Mouse (Mus musculus) forebrain, embryonic 12.5 days (tissue): ENCODE results near the gene Dmrtc2. TPM values are rescaled to one million over a fixed set of nuclear protein-coding genes. Genes with fewer than 3 reads are reported as not detected.

ENCODE experiments used
- ATAC-seq: fragments of 200-750 bp; cut with Nextera tagmentation; 2 replicates; pipeline ENCODE4 v1.8.0; 2017; ENCODE audit warnings: moderate TSS enrichment; ENCODE audit not compliant: low FRiP score
- H3K27ac ChIP-seq: fragments of 300-500 bp; sonication (generic); 2 replicates; pipeline ENCODE4 v1.5.1; 2016; ENCODE audit warnings: mild to moderate bottlenecking
- H3K27me3 ChIP-seq: fragments of 300-500 bp; sonication (generic); 2 replicates; pipeline ENCODE4 v1.6.1; 2016; ENCODE audit warnings: mild to moderate bottlenecking
- H3K36me3 ChIP-seq: fragments of 300-500 bp; sonication (generic); replicated peaks from 2 replicates; pipeline ENCODE4 v1.6.1; 2016; ENCODE audit warnings: mild to moderate bottlenecking
- H3K4me1 ChIP-seq: fragments of 300-500 bp; sonication (generic); 2 replicates; pipeline ENCODE4 v1.6.1; 2016
- H3K4me2 ChIP-seq: fragments of 300-500 bp; sonication (generic); 2 replicates; pipeline ENCODE4 v1.6.1; 2016; ENCODE audit warnings: mild to moderate bottlenecking, moderate library complexity
- H3K4me3 ChIP-seq: fragments of 300-500 bp; sonication (generic); replicated peaks from 2 replicates; pipeline ENCODE4 v1.5.1; 2016; ENCODE audit warnings: mild to moderate bottlenecking
- H3K9ac ChIP-seq: fragments of 300-500 bp; sonication (generic); 2 replicates; pipeline ENCODE4 v1.6.1; 2016; ENCODE audit warnings: mild to moderate bottlenecking
- H3K9me3 ChIP-seq: fragments of 300-500 bp; sonication (generic); 2 replicates; pipeline ENCODE4 v1.6.1; 2016
- WGBS: fragments of 180-500 bp; shearing (Covaris S2); methylation state at CpG from one replicate; pipeline ENCODE4 v1.1.7; 2016; 5-methylcytosine and 5-hydroxymethylcytosine counted together
- polyA plus RNA-seq: library from polyadenylated mRNA; unstranded; fragments of >200 nt; fragmentation: Nextera tagmentation; extraction: Ambion mirVana; gene quantifications from 2 replicates; pipeline ENCODE4 v1.2.1, GENCODE M21; 2016

Gene Dmrtc2
- polyA plus RNA-seq, 1 experiment from 2014 or later = not detected

DNA sequence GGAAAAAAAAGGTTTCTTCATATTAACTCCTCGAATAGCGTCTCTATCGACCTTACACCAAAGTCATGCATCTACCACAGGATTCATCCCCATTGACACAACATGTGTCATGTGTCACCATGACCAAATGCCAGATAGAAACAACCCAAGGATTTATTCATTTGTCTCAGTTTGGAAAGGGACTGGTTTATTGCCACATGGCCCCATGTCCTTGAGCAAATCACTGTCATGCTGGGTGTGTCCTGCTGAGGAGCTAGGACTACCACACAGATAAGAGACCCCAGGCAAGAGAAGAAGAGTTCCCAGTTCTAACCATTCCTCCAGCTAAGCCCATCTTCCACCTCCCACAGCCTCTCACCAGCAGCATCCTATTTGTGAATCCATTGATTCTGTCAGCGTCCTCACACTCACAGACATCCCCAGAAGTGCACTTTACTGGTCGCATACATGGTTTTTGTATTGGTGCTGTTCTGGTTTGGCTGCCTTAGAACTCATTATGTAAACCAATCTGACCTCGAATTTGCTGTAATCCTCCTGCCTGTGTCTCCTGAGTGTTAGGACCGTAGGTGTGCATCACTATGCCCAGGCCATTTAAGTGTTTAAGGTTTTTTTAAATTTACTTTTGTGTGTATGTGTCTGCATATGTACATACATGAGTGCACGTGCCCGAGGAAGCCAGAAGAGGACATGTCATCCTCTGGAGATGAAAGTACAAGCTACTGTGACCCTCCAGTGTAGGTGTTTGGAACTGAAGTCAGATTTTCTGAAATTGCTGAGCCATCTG lies 12.8 kb downstream of the Dmrtc2 start:
- 94% methylated on average over 9 of the region's 9 CpGs for WGBS

DNA sequence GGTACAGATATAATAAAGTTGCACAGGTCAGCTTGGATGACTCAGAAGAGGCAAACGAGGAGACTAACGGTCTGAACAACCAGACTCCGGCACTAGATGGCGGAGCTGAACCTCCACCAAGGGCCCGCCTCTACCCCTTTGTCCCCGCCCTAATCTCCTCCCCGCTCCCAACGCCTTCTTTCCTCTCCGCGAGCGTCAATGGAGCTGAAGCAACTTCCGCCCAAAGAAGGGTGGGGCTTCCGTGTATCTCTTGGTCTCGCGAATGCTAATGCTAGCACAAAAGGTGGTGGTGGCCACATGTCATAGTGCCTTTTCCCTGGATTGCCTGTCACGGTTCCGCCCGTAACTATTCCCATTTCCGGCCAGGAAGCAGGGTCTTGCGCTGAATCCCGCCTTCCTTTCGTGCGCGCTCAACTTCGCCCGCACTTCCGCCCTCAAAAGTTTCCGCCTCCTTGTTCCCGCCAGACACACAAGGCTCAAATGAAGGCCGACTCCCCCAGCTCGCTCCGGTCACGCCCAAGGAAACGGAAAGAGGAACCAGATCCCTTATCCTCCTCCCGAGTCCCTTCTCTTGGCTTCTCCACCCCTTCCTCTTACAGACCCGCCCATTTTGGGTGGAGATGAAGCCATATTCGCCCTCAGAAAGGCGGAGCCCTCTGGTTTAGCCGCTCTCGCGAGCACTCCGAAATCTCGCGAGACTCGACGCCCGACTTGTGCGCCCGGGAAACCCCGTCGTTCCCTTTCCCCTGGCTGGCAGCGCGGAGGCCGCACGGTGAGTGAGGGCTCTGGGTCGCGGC lies 14.2 kb downstream of the Dmrtc2 start, which contains the start of gene Rps19:
Rps19 (plus strand) TSS at position 476 of the 797 bp plus-strand sequence.
- WGBS = under 1% methylated on average over 57 of the region's 57 CpGs
- ATAC-seq = peak; percentile 92

More for the DNA sequence above, 12.8 kb downstream of the Dmrtc2 start:
- no peak overlapping the region for H3K4me2 ChIP-seq
- H3K27ac ChIP-seq = no peak overlapping the region
- peaks cover 30% of the 10 kb centered on the region for H3K4me1 ChIP-seq
- no peak for ATAC-seq
- H3K9me3 ChIP-seq = no peaks in the 10 kb centered on the region
- no peak overlapping the region for H3K9ac ChIP-seq
- H3K4me3 ChIP-seq = no peak overlapping the region
- peaks cover 20% of the 10 kb centered on the region for H3K36me3 ChIP-seq
- H3K27me3 ChIP-seq = no peaks in the 10 kb centered on the region

GRCm38 (mm10) chr7:24884693-24885291 lies 14.9 kb downstream of the Dmrtc2 start:
- peak overlapping the region; percentile 100 for H3K9ac ChIP-seq
- H3K4me3 ChIP-seq = peak overlapping the region; percentile 99
- ATAC-seq = peak; percentile 14; the same call in 1 of the 2 replicates
- under 1% methylated on average over 40 of the region's 47 CpGs for WGBS
- no peaks in the 10 kb centered on the region for H3K27me3 ChIP-seq
- peak overlapping the region; percentile 90 for H3K27ac ChIP-seq
- peaks cover 42% of the 10 kb centered on the region for H3K36me3 ChIP-seq
- no peaks in the 10 kb centered on the region for H3K9me3 ChIP-seq
- H3K4me2 ChIP-seq = peak overlapping the region; percentile 85
- H3K4me1 ChIP-seq = peaks cover 32% of the 10 kb centered on the region

More for the DNA sequence above, 14.2 kb downstream of the Dmrtc2 start, which contains the start of gene Rps19:
- Histone ChIP-seq H3K4me2 (peak within 1 kb of the TSS; percentile 85), H3K4me1 (peaks cover 35% of the 10 kb centered on the region), H3K9me3 (no peaks in the 10 kb centered on the region), H3K36me3 (peaks cover 35% of the 10 kb centered on the region), H3K27me3 (no peaks in the 10 kb centered on the region), H3K4me3 (peak within 1 kb of the TSS; percentile 99), H3K27ac (peak within 1 kb of the TSS; percentile 90), H3K9ac (peak within 1 kb of the TSS; percentile 100)

DNA sequence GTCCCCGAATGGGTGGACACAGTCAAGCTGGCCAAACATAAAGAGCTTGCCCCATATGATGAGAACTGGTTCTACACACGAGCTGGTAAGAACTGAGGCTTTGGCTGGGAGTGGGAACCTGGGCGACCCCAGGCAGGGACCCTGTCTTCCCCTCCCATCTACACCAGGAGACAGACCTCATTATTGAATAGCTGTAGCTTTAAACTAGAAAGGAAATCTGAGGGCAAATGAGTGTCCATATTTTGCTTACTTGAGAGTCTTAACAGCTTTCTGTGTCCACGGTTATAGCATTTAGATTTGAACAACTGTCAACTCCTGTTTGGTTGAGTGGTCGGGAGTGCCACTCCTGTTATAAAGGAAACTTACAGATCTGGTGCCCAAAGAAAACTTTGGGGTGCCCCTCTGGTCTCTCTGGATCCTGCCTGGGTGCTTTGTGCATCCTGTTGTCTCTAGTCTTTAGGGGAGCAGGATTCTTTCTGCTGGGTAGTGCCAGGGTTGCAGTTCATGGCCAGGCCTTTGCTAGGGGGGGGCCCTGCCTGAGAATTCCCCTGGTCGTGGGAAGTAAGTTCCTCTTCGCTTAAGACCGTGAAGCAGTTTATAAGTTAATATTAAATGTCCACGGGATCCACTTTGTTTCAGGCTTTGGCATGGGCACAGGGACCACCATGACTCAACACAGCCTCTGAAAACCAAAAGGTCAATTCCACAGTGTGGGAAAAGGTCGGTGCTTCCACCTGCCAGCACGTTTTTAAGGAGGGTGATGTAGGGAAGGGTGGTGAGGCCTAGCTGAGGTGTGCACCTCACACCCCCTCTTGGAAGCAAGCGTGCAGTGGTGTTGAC lies 15.8 kb downstream of the Dmrtc2 start:
- Histone ChIP-seq H3K27me3 (no peaks in the 10 kb centered on the region), H3K27ac (peak overlapping the region; percentile 25; the same call in 1 of the 2 replicates), H3K36me3 (peaks cover 49% of the 10 kb centered on the region), H3K4me1 (peaks cover 32% of the 10 kb centered on the region), H3K9ac (peak overlapping the region; percentile 100), H3K4me2 (peak overlapping the region; percentile 85), H3K9me3 (no peaks in the 10 kb centered on the region), H3K4me3 (peak overlapping the region; percentile 99)
- 49% methylated on average over 12 of the region's 12 CpGs for WGBS
- ATAC-seq = no peak

GRCm38 (mm10) chr7:24886308-24886633 lies 16.4 kb downstream of the Dmrtc2 start:
- peak overlapping the region; percentile 99 for H3K4me3 ChIP-seq
- no peaks in the 10 kb centered on the region for H3K27me3 ChIP-seq
- H3K9me3 ChIP-seq = no peaks in the 10 kb centered on the region
- H3K4me1 ChIP-seq = peaks cover 32% of the 10 kb centered on the region
- WGBS = 71% methylated on average over 4 of the region's 4 CpGs
- peaks cover 55% of the 10 kb centered on the region for H3K36me3 ChIP-seq
- H3K27ac ChIP-seq = peak overlapping the region; percentile 25; the same call in 1 of the 2 replicates
- no peak for ATAC-seq
- H3K4me2 ChIP-seq = peak overlapping the region; percentile 85
- peak overlapping the region; percentile 100 for H3K9ac ChIP-seq

DNA sequence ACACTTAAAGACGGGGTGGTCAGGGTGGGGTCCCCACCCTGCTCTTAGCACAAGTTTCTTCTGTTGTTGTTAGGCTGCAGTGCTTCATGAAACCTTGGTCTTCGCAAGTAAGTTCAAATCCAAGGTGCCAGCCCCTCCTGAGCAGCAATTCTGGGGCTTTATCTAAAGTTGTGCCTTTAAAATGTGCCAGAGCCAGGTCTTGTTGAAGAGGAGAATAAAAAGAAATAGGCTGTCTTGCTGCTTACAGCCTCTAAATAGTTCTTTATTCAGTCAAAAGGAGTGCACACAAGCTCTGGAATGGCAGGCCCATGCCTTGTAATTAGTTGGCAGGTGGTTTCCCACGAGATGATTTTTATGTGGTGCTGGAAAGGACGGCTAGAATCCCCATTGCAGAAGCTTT lies 17.2 kb downstream of the Dmrtc2 start:
- no peak overlapping the region; the same call in 1 of the 2 replicates for H3K27ac ChIP-seq
- H3K4me1 ChIP-seq = peaks cover 32% of the 10 kb centered on the region
- H3K9ac ChIP-seq = peak overlapping the region; percentile 100; the same call in 1 of the 2 replicates
- no peak for ATAC-seq
- H3K4me3 ChIP-seq = no peak overlapping the region
- H3K4me2 ChIP-seq = peak overlapping the region; percentile 85
- 67% methylated on average over 4 of the region's 4 CpGs for WGBS
- no peaks in the 10 kb centered on the region for H3K9me3 ChIP-seq
- no peaks in the 10 kb centered on the region for H3K27me3 ChIP-seq
- H3K36me3 ChIP-seq = peaks cover 58% of the 10 kb centered on the region

DNA sequence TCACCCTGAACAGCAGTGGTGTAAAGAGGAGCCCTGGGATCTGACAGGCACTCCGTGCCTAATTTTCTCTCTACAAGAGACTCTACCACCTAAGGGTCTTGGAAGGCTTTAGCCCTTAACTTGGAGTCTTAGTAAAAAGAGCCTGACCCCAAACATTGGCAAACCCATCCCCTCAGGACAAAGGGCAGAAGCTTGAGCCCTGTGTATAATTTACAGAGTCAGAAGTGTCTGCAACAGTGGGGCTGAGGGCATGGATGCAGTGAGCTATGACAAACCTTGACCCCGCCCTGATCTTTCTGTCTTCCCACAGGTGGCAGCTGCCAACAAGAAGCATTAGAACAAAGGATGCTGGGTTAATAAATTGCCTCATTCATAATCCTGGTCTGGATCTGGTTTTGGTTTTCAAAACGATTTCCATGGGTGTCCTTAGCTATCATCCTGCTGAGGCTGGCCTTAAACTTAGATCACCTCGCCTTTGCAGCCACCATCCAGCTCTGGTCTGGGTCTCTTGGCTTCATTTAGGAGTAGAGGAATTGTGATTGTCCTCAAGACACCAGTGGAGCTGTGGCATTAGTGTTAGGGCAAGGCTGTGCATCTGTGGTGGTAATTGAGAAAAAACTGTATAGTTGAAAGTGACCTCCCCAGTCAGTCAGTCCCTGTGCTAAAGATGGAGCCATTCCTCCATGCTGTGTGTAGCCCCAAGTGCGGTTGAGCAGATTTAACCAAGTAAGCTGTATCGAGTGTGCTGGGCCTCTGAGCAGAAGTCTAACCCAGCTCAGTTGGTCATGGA lies 19.8 kb downstream of the Dmrtc2 start:
- ATAC-seq = no peak
- Histone ChIP-seq H3K4me1 (peaks cover 32% of the 10 kb centered on the region), H3K9me3 (no peaks in the 10 kb centered on the region), H3K4me2 (no peak overlapping the region), H3K4me3 (no peak overlapping the region), H3K27me3 (no peaks in the 10 kb centered on the region), H3K9ac (no peak overlapping the region), H3K27ac (no peak overlapping the region), H3K36me3 (peaks cover 58% of the 10 kb centered on the region)
- WGBS = 82% methylated on average over 6 of the region's 6 CpGs

GRCm38 (mm10) chr7:24890281-24891216 lies 20.7 kb downstream of the Dmrtc2 start:
- Histone ChIP-seq H3K4me2 (no peak overlapping the region), H3K4me1 (peaks cover 25% of the 10 kb centered on the region), H3K36me3 (peaks cover 58% of the 10 kb centered on the region), H3K9me3 (no peaks in the 10 kb centered on the region), H3K9ac (no peak overlapping the region), H3K4me3 (no peak overlapping the region), H3K27me3 (no peaks in the 10 kb centered on the region), H3K27ac (0 out of 2 replicates have a peak overlapping the region, but pooled peaks have one; percentile 8)
- peak; percentile 32 for ATAC-seq
- WGBS = 30% methylated on average over 10 of the region's 10 CpGs

GRCm38 (mm10) chr7:24891241-24892124 lies 21.6 kb downstream of the Dmrtc2 start:
- H3K9ac ChIP-seq = no peak overlapping the region

More at GRCm38 (mm10) chr7:24891241-24892124, 21.6 kb downstream of the Dmrtc2 start:
- no peak overlapping the region for H3K4me2 ChIP-seq
- peaks cover 16% of the 10 kb centered on the region for H3K4me1 ChIP-seq
- no peak overlapping the region for H3K4me3 ChIP-seq
- no peak for ATAC-seq
- no peaks in the 10 kb centered on the region for H3K27me3 ChIP-seq
- H3K36me3 ChIP-seq = peaks cover 50% of the 10 kb centered on the region
- H3K9me3 ChIP-seq = no peaks in the 10 kb centered on the region
- H3K27ac ChIP-seq = 0 out of 2 replicates have a peak overlapping the region, but pooled peaks have one; percentile 8
- WGBS = 60% methylated on average over 3 of the region's 3 CpGs
